Mouse (Mus musculus) lung, postnatal 25 days (tissue): ENCODE results near the gene Ttc39b.

Source experiments
- DNase-seq: peaks from one replicate; pipeline ENCODE4 v3.0.0; 2022; ENCODE audit warnings: low spot score

Gene Ttc39b

GRCm38 (mm10) chr4:83323910-83324684, at the start of gene Ttc39b:
Gene Ttc39b, minus strand, starts transcription at chr4:83324255.
- DNase-seq, result peak; percentile 99

GRCm38 (mm10) chr4:83373381-83373780, 49.3 kb upstream of the Ttc39b start:
- DNase-seq, result no peak

- no peak for DNase-seq
Measured at GRCm38 (mm10) chr4:83357738-83358137, 33.7 kb upstream of the Ttc39b start.

GRCm38 (mm10) chr4:83354786-83355185, 30.7 kb upstream of the Ttc39b start:
- DNase-seq, result no peak

GRCm38 (mm10) chr4:83353949-83354348, 29.9 kb upstream of the Ttc39b start:
- DNase-seq, result no peak

- no peak for DNase-seq
Measured at GRCm38 (mm10) chr4:83353276-83353675, 29.2 kb upstream of the Ttc39b start.

GRCm38 (mm10) chr4:83350719-83351118, 26.7 kb upstream of the Ttc39b start:
- peak; percentile 76 for DNase-seq

- no peak for DNase-seq
Measured at GRCm38 (mm10) chr4:83348970-83349369, 24.9 kb upstream of the Ttc39b start.

- no peak for DNase-seq
Measured at GRCm38 (mm10) chr4:83343895-83344294, 19.8 kb upstream of the Ttc39b start.

GRCm38 (mm10) chr4:83343146-83343823, 19.2 kb upstream of the Ttc39b start:
- DNase-seq, result no peak

- DNase-seq, result no peak
Measured at GRCm38 (mm10) chr4:83342268-83342970, 18.4 kb upstream of the Ttc39b start.

- no peak for DNase-seq
Measured at GRCm38 (mm10) chr4:83339393-83339792, 15.3 kb upstream of the Ttc39b start.

GRCm38 (mm10) chr4:83337717-83338116, 13.7 kb upstream of the Ttc39b start:
- no peak for DNase-seq

- DNase-seq, result no peak
Measured at GRCm38 (mm10) chr4:83330369-83330768, 6.3 kb upstream of the Ttc39b start.

GRCm38 (mm10) chr4:83329615-83330014, 5.6 kb upstream of the Ttc39b start:
- no peak for DNase-seq

GRCm38 (mm10) chr4:83328026-83328945, 4.2 kb upstream of the Ttc39b start:
- DNase-seq, result no peak

- DNase-seq, result no peak
Measured at GRCm38 (mm10) chr4:83327526-83327925, 3.5 kb upstream of the Ttc39b start.

GRCm38 (mm10) chr4:83325366-83325765, 1.3 kb upstream of the Ttc39b start:
- no peak for DNase-seq

- DNase-seq, result peak; percentile 84
Measured at GRCm38 (mm10) chr4:83323201-83323903, 703 bp downstream of the Ttc39b start.

GRCm38 (mm10) chr4:83319736-83320135, 4.3 kb downstream of the Ttc39b start:
- DNase-seq, result no peak

GRCm38 (mm10) chr4:83318758-83319157, 5.3 kb downstream of the Ttc39b start:
- no peak for DNase-seq
